In the genomic region with DNA sequence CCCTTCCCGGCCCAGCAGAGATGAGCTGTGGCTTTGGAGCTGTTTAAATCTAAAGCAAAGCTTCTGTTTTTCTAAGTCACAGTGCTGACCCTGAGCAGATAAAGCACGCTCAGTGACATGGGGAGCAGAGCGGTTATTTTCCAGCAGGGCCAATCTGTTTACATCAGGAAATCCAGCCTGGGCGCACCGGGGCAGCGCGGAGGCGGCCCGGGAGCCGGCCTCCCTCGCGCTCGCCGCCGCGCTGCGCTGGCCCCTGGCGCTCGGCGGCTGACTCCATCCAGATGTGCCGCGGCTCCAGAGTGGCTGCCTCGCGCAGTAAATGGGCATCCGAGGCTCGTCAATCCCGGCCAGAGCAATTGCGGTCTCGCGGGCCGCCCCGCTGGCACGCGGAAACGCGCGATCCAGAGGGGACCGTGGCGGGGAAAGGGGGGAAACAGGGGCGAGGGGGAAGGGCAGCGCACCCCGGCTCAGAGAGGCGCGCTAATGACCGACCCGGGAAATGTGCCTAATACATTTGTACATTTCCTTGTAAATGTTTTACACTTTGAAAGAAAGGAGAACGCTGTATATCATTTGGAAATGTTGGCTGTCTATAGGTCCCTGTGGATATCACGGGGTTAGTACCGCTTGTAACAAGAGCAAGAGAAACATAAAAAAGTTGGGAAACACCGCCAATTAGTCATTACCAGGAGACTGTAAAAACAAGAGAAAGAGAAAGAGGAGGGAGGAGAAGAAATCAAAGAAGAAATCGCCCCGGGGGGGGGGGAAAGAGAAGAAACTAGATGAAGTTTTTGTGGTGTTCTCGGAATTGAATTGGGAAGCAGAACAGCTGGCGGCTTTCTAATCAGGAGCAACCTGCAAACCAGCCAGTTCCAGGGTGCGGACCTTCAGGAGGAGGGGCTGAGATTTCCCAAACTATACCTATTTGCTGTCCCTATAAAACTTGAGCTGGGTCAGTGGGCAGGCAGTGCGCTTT, we compare ENCODE assay signal across 8 mouse cellular contexts.
DNase-seq lines count a peak whose midpoint lies in the region; ATAC-seq and TF ChIP-seq lines count a peak whose summit lies in the region.

No protein-coding gene starts in this region.

- TF ChIP-seq EP300 in ES-Bruce4 (IDR thresholded peaks at IDR 0.05; ENCODE audit: insufficient read depth, low read depth, low read length), result no peak

- H3K9ac ChIP-seq in ES-Bruce4 (ENCODE audit: low read depth, poor library complexity, severe bottlenecking), result peak overlapping the region; percentile 51
- H3K9ac ChIP-seq in forebrain, postnatal 0 days, result peak overlapping the region; percentile 58
- H3K9ac ChIP-seq in hindbrain, embryonic 12.5 days, result peak overlapping the region; percentile 51
- H3K9ac ChIP-seq in limb, embryonic 14.5 days (ENCODE audit: low read depth, low read length, severe bottlenecking), result peak overlapping the region; percentile 57

- peak overlapping the region; percentile 94 for H3K4me2 ChIP-seq in forebrain, postnatal 0 days (ENCODE audit: low read depth)
- peak overlapping the region; percentile 82 for H3K4me2 ChIP-seq in hindbrain, embryonic 12.5 days (replicated peaks)
- peak overlapping the region; percentile 57 for H3K4me2 ChIP-seq in limb, embryonic 14.5 days (replicated peaks; ENCODE audit: low read depth, low read length, severe bottlenecking)

- WGBS in forebrain, postnatal 0 days, result 3% methylated on average over 56 of the region's 56 CpGs
- 2% methylated on average over 56 of the region's 56 CpGs for WGBS in hindbrain, embryonic 12.5 days
- WGBS in limb, embryonic 14.5 days, result under 1% methylated on average over 56 of the region's 56 CpGs
- WGBS in cerebellum, adult 2 months, result 1% methylated on average over 56 of the region's 56 CpGs

- peak; percentile 86 for ATAC-seq in forebrain, postnatal 0 days
- peak; percentile 95 for ATAC-seq in hindbrain, embryonic 12.5 days (ENCODE audit: low FRiP score)
- peak; percentile 89 for ATAC-seq in limb, embryonic 14.5 days (ENCODE audit: low FRiP score, low read depth)

- TF ChIP-seq POLR2A in ES-Bruce4 (IDR thresholded peaks at IDR 0.05; ENCODE audit: insufficient read depth, low read length), result no peak
- no peak for TF ChIP-seq POLR2A in limb, embryonic 14.5 days (IDR thresholded peaks at IDR 0.05; ENCODE audit: borderline replicate concordance, extremely low read depth, insufficient read depth, insufficient read length)
- TF ChIP-seq POLR2A in cerebellum, adult 2 months (IDR thresholded peaks at IDR 0.05; ENCODE audit: borderline replicate concordance, insufficient read depth, low read length), result no peak

- peaks cover 4% of the 10 kb centered on the region; the same call in 1 of the 2 replicates for H3K27me3 ChIP-seq in ES-Bruce4 (ENCODE audit: control insufficient read depth, insufficient read depth, low read length, poor library complexity, severe bottlenecking)
- no peaks in the 10 kb centered on the region; the same call in 1 of the 2 replicates for H3K27me3 ChIP-seq in forebrain, postnatal 0 days (ENCODE audit: insufficient read depth, low read length)
- H3K27me3 ChIP-seq in hindbrain, embryonic 12.5 days, result peaks cover 14% of the 10 kb centered on the region
- no peaks in the 10 kb centered on the region for H3K27me3 ChIP-seq in limb, embryonic 14.5 days (ENCODE audit: control insufficient read depth, insufficient read depth, low read length)
- H3K27me3 ChIP-seq in cerebellum, adult 2 months (ENCODE audit: control insufficient read depth, insufficient read depth, low read length), result no peaks in the 10 kb centered on the region

- peak; percentile 64 for DNase-seq in adrenal gland, postnatal 10 days
- peak; percentile 15 for DNase-seq in forebrain, postnatal 0 days
- DNase-seq in limb, embryonic 14.5 days (ENCODE audit: low spot score), result peak; percentile 90
- DNase-seq in neural tube, embryonic 10.5 days (ENCODE audit: extremely low spot score, low spot score), result peak; percentile 77
- DNase-seq in urinary bladder, postnatal 4 days (ENCODE audit: low spot score in 2 of 2), result peak; percentile 45 to 62
- no peak for DNase-seq in cerebellum, adult 2 months

- no peaks in the 10 kb centered on the region for H3K36me3 ChIP-seq in ES-Bruce4 (ENCODE audit: control insufficient read depth, insufficient read depth, low read length, poor library complexity, severe bottlenecking)
- H3K36me3 ChIP-seq in forebrain, postnatal 0 days (ENCODE audit: insufficient read depth), result no peaks in the 10 kb centered on the region
- H3K36me3 ChIP-seq in hindbrain, embryonic 12.5 days, result no peaks in the 10 kb centered on the region
- H3K36me3 ChIP-seq in limb, embryonic 14.5 days (ENCODE audit: control insufficient read depth, insufficient read depth, low read length), result no peaks in the 10 kb centered on the region

- TF ChIP-seq CTCF in ES-Bruce4 (IDR thresholded peaks at IDR 0.05; ENCODE audit: low read depth, low read length), result no peak
- TF ChIP-seq CTCF in forebrain, postnatal 0 days (IDR thresholded peaks at IDR 0.05; ENCODE audit: low read depth), result no peak
- no peak for TF ChIP-seq CTCF in cerebellum, adult 2 months (IDR thresholded peaks at IDR 0.05; ENCODE audit: borderline replicate concordance, insufficient read depth, low read depth, low read length)

- H3K4me3 ChIP-seq in ES-Bruce4 (ENCODE audit: low read depth, low read length), result peak overlapping the region; percentile 75
- H3K4me3 ChIP-seq in forebrain, postnatal 0 days (ENCODE audit: low read depth, low read length), result peak overlapping the region; percentile 56
- H3K4me3 ChIP-seq in hindbrain, embryonic 12.5 days, result peak overlapping the region; percentile 43
- peak overlapping the region; percentile 42 for H3K4me3 ChIP-seq in limb, embryonic 14.5 days (replicated peaks; ENCODE audit: low read length)
- no peak overlapping the region for H3K4me3 ChIP-seq in cerebellum, adult 2 months (replicated peaks; ENCODE audit: insufficient read depth, low read depth, low read length)

- H3K27ac ChIP-seq in ES-Bruce4 (ENCODE audit: insufficient read depth, low read length), result no peak overlapping the region
- no peak overlapping the region for H3K27ac ChIP-seq in forebrain, postnatal 0 days (ENCODE audit: low read depth, low read length)
- 0 out of 2 replicates have a peak overlapping the region, but pooled peaks have one; percentile 7 for H3K27ac ChIP-seq in hindbrain, embryonic 12.5 days
- H3K27ac ChIP-seq in limb, embryonic 14.5 days (replicated peaks; ENCODE audit: low read depth, low read length), result peak overlapping the region; percentile 93
- H3K27ac ChIP-seq in cerebellum, adult 2 months (ENCODE audit: insufficient read depth, low read length), result no peak overlapping the region

- H3K4me1 ChIP-seq in ES-Bruce4 (ENCODE audit: control insufficient read depth, insufficient read depth, low read length), result no peaks in the 10 kb centered on the region
- H3K4me1 ChIP-seq in forebrain, postnatal 0 days (ENCODE audit: insufficient read depth), result 0 out of 2 replicates have a peak, but pooled peaks cover 4% of the 10 kb centered on the region
- peaks cover 6% of the 10 kb centered on the region for H3K4me1 ChIP-seq in hindbrain, embryonic 12.5 days
- H3K4me1 ChIP-seq in limb, embryonic 14.5 days (ENCODE audit: control insufficient read depth, insufficient read depth, low read length), result peaks cover 16% of the 10 kb centered on the region
- H3K4me1 ChIP-seq in cerebellum, adult 2 months (ENCODE audit: control insufficient read depth, insufficient read depth, low read length), result no peaks in the 10 kb centered on the region

- H3K9me3 ChIP-seq in ES-Bruce4 (replicated peaks; ENCODE audit: control insufficient read depth, insufficient read depth, low read length, poor library complexity, severe bottlenecking), result no peaks in the 10 kb centered on the region
- H3K9me3 ChIP-seq in forebrain, postnatal 0 days (ENCODE audit: low read length), result no peaks in the 10 kb centered on the region
- no peaks in the 10 kb centered on the region for H3K9me3 ChIP-seq in hindbrain, embryonic 12.5 days (replicated peaks)
- no peaks in the 10 kb centered on the region for H3K9me3 ChIP-seq in limb, embryonic 14.5 days (ENCODE audit: control insufficient read depth, low read length)

Comparison
In these comparisons a context has a peak if more than half of its experiments do, and no peak if none do; other contexts are left out.
1. H3K27ac ChIP-seq: peak in hindbrain, embryonic 12.5 days (single experiment) and limb, embryonic 14.5 days (single experiment); none in ES-Bruce4 (single experiment), forebrain, postnatal 0 days (single experiment) and cerebellum, adult 2 months (single experiment).
2. DNase-seq: peak in adrenal gland, postnatal 10 days (single experiment), forebrain, postnatal 0 days (single experiment), limb, embryonic 14.5 days (single experiment), neural tube, embryonic 10.5 days (single experiment) and urinary bladder, postnatal 4 days (2 of 2); none in cerebellum, adult 2 months (0 of 2).
3. Peak in every context shown above with its lines, with median percentiles within 50 percentile points of each other: H3K9ac ChIP-seq, ATAC-seq and H3K4me2 ChIP-seq.